In the genomic region with DNA sequence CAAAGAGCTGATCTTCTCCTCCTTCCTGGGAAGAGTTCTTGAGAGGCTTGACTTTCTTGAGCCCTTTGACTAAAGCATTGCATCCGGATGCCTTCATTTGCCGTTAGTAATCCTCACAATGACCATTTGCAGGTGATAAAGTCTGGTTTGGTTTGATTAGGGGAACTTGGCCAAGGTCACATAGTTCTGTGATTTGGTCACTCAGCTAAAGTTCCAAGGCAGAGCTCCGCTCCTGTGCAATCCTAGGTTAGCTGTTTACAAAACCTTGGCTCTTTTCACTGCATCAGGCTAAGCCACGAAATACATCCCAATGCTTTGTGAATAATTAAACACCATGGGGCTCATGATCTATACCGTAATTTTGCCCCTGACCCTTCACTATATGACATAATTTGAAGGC, we compare ENCODE assay signal across 23 mouse cellular contexts. TPM values are rescaled to one million over a fixed set of nuclear protein-coding genes. Genes with fewer than 3 reads are reported as not detected.
A peak's percentile ranks its signal among the peaks of the same experiment; 100 is the strongest.
DNase-seq lines count a peak whose midpoint lies in the region; ATAC-seq and TF ChIP-seq lines count a peak whose summit lies in the region.
"Had no signal": no experiment of that assay in that cellular context is flagged by ENCODE, and none has a peak within 500 bp of the region (broad histone marks: within the 10 kb centered on the region; RNA-seq: fewer than 3 reads in every experiment).

No protein-coding gene starts in this region.

- peak; percentile 62 for DNase-seq in adrenal gland, adult 8-10 months
- DNase-seq in adrenal gland, postnatal 4 days (ENCODE audit: low spot score in 2 of 2) = no peak
- DNase-seq in liver, postnatal 0 days = no peak
- peak; percentile 40 to 63 for DNase-seq in adrenal gland, postnatal 36 days
- no peak for DNase-seq in gastrocnemius, adult 18-20 months (ENCODE audit: low spot score)
- DNase-seq: cerebellum, adult 11-12 months; cerebellum, postnatal 14 days; forebrain, postnatal 0 days; gastrocnemius, postnatal 10 days; kidney, postnatal 25 days had no signal

- no peaks in the 10 kb centered on the region for H3K27me3 ChIP-seq in liver, postnatal 0 days (ENCODE audit: insufficient read depth, low read length)
- no peaks in the 10 kb centered on the region for H3K27me3 ChIP-seq in liver, embryonic 12.5 days (replicated peaks)
- H3K27me3 ChIP-seq: kidney, embryonic 15.5 days; limb, embryonic 12.5 days; lung, embryonic 15.5 days; neural tube, embryonic 13.5 days; stomach, embryonic 15.5 days had no signal

- no peak overlapping the region for H3K4me2 ChIP-seq in liver, postnatal 0 days (ENCODE audit: low read depth, low read length)
- H3K4me2 ChIP-seq in liver, embryonic 12.5 days = no peak overlapping the region
- H3K4me2 ChIP-seq: kidney, embryonic 15.5 days; limb, embryonic 12.5 days; lung, embryonic 15.5 days; neural tube, embryonic 13.5 days; stomach, embryonic 15.5 days had no signal

- no peak for TF ChIP-seq EP300 in liver, postnatal 0 days (IDR thresholded peaks at IDR 0.05; ENCODE audit: low read depth)

- no peaks in the 10 kb centered on the region for H3K36me3 ChIP-seq in liver, postnatal 0 days (replicated peaks; ENCODE audit: insufficient read depth, low read length)
- H3K36me3 ChIP-seq in liver, embryonic 12.5 days = no peaks in the 10 kb centered on the region
- H3K36me3 ChIP-seq: kidney, embryonic 15.5 days; limb, embryonic 12.5 days; lung, embryonic 15.5 days; midbrain, embryonic 10.5 days; neural tube, embryonic 13.5 days; stomach, embryonic 15.5 days had no signal

- peaks cover 19% of the 10 kb centered on the region for H3K4me1 ChIP-seq in liver, postnatal 0 days (ENCODE audit: insufficient read depth)
- H3K4me1 ChIP-seq in liver, embryonic 12.5 days = 0 out of 2 replicates have a peak, but pooled peaks cover 5% of the 10 kb centered on the region
- H3K4me1 ChIP-seq: kidney, embryonic 15.5 days; limb, embryonic 12.5 days; midbrain, embryonic 10.5 days; neural tube, embryonic 13.5 days; stomach, embryonic 15.5 days had no signal

- no peak overlapping the region for H3K4me3 ChIP-seq in liver, postnatal 0 days (ENCODE audit: low read depth, low read length)
- H3K4me3 ChIP-seq in liver, embryonic 12.5 days = no peak overlapping the region
- H3K4me3 ChIP-seq: erythroblast, embryonic 14.5 days; kidney, embryonic 15.5 days; layer of hippocampus, adult 2 months; left cerebral cortex, adult 2 months; limb, embryonic 12.5 days; lung, embryonic 15.5 days; midbrain, embryonic 10.5 days; neural tube, embryonic 13.5 days; stomach, embryonic 15.5 days had no signal

- 65% methylated on average over 5 of the region's 5 CpGs for WGBS in liver, postnatal 0 days (ENCODE audit: insufficient replicate concordance)
- 60% methylated on average over 5 of the region's 5 CpGs for WGBS in liver, embryonic 12.5 days (ENCODE audit: insufficient replicate concordance)

- ATAC-seq in liver, postnatal 0 days = peak; percentile 82
- no peak for ATAC-seq in liver, embryonic 12.5 days
- ATAC-seq in monocyte, adult 5-6 weeks (replicated peaks; ENCODE audit: insufficient number of reproducible peaks, low FRiP score, low TSS enrichment, poor library complexity, severe bottlenecking) = no peak
- ATAC-seq: forebrain, postnatal 0 days; hindbrain, embryonic 16.5 days had no signal

- TF ChIP-seq CTCF in liver, postnatal 0 days (IDR thresholded peaks at IDR 0.05; ENCODE audit: low read depth) = no peak

- H3K27ac ChIP-seq in liver, postnatal 0 days (ENCODE audit: low read depth) = peak overlapping the region; percentile 48; the same call in 1 of the 2 replicates
- H3K27ac ChIP-seq in liver, embryonic 12.5 days = no peak overlapping the region
- H3K27ac ChIP-seq: kidney, embryonic 15.5 days; layer of hippocampus, adult 2 months; left cerebral cortex, adult 2 months; limb, embryonic 12.5 days; liver, embryonic 14.5 days; lung, embryonic 15.5 days; midbrain, embryonic 10.5 days; neural tube, embryonic 13.5 days; stomach, embryonic 15.5 days had no signal

- H3K9ac ChIP-seq in liver, postnatal 0 days (replicated peaks) = no peak overlapping the region
- no peak overlapping the region for H3K9ac ChIP-seq in liver, embryonic 12.5 days
- H3K9ac ChIP-seq: forebrain, postnatal 0 days; kidney, embryonic 15.5 days; limb, embryonic 12.5 days; liver, embryonic 14.5 days; lung, embryonic 15.5 days; neural tube, embryonic 13.5 days; stomach, embryonic 15.5 days had no signal

- no peaks in the 10 kb centered on the region for H3K9me3 ChIP-seq in liver, postnatal 0 days (ENCODE audit: low read length)
- H3K9me3 ChIP-seq in liver, embryonic 12.5 days (replicated peaks) = 0 out of 2 replicates have a peak, but pooled peaks cover 4% of the 10 kb centered on the region
- H3K9me3 ChIP-seq: kidney, embryonic 15.5 days; limb, embryonic 12.5 days; lung, embryonic 15.5 days; midbrain, embryonic 10.5 days; neural tube, embryonic 13.5 days; stomach, embryonic 15.5 days had no signal

RNA-seq across cellular contexts. Expression of gene Nfe2l2, which starts 18.5 kb away (rescaled TPM):
- total RNA-seq in adrenal gland, adult 8-10 months (2022) = 100 to 1,000 TPM in 3 of 4 experiments, 10 to 100 TPM in 1; 93.7 to 115 (median 107) TPM
- 10 to 100 TPM; 71.3 to 80.4 TPM for total RNA-seq in adrenal gland, postnatal 4 days (2021)
- 58.7 and 59.4 TPM in 2 replicates for polyA plus RNA-seq in liver, postnatal 0 days (2015; fragmentation: Nextera tagmentation; extraction: Ambion mirVana)
- 51.9 and 53.1 TPM in 2 replicates for polyA plus RNA-seq in liver, embryonic 12.5 days (2016; fragmentation: Nextera tagmentation; extraction: Ambion mirVana)
- total RNA-seq in adrenal gland, postnatal 36 days (2021) = 100 to 1,000 TPM; 120 to 130 TPM
- total RNA-seq in gastrocnemius, adult 18-20 months (2021) = 10 to 100 TPM; 34.2 to 51.0 TPM
- 147 to 253 TPM (median 230 TPM) in 3 replicates for total RNA-seq in monocyte, adult 5-6 weeks (2017)

Comparison
In these comparisons a context has a peak if more than half of its experiments do, and no peak if none do; other contexts are left out.
1. DNase-seq: peak in adrenal gland, adult 8-10 months (single experiment) and adrenal gland, postnatal 36 days (2 of 2); none in adrenal gland, postnatal 4 days (0 of 2), liver, postnatal 0 days (single experiment) and gastrocnemius, adult 18-20 months (single experiment).